Mouse (Mus musculus) adrenal gland (tissue): ENCODE measurements around the gene Apoh.

Experiments used
- intact Hi-C: fragments of 180-260 bp; cut with DNase I; formaldehyde crosslinking; loops from one replicate; pipeline ENCODE4 v1.15.1; 2025
- long read RNA-seq, 2 experiments: library from polyadenylated mRNA; unstranded; transcript quantifications; one replicate each; pipeline ENCODE4 v2.0.0; 2020; ENCODE audit warnings: borderline replicate concordance in 1 of 2; ENCODE audit not compliant: insufficient replicate concordance in 1 of 2

Gene Apoh
- long read RNA-seq, experiment 1: 0 reads
- long read RNA-seq, experiment 2: 0 reads

DNA sequence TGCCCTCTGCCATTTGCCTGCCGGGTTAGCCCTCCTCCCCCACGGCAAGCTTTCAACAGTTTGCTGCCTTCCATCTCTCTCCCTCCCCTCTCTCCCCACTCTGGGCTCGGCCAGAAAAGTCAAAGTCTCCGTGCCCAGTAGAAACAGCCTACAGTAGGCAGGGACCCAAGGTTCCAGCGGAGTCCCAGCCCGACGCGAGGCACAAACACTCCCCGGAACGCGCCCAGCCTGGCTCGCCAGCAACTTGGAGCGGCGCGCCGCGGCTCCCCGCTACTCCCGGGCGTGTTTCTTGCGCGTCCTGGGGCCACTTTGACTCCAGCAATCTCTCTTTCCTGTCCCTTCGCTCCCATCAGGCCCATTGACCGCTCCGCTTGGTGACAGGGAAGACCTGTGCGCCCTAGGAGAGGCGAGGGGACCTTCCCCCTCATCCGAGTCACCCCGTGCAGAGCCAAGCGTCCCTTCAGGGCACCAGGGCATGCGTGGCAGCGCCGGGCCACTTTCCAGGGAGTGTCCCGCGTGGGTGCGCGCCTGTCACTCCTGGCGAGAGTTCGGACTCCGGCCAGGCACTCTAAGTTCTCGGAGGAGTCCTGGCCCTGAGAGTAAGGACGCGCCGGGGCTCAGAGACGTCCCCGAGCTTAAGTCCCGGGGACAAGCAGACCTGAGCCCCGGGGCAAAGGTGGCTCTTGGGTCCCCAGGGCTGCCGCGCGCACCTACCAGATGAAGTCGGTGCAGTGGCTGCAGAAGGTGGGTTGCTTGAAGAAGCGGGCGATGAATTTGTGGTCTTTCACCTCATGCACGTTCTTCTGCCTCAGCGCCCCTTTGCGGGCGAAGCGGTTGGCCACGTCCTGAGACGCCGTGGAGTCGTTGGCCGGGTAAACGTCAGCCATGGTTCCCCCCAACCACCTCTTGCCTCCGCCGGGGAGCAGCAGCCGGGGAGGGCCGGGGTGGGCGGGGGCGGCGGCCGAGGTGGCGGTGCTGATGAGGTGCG is at the start of gene Apoh:
Gene Apoh, plus strand, starts transcription at position 574 of the 988 bp plus-strand sequence.
- intact Hi-C loops: no loop called here

DNA sequence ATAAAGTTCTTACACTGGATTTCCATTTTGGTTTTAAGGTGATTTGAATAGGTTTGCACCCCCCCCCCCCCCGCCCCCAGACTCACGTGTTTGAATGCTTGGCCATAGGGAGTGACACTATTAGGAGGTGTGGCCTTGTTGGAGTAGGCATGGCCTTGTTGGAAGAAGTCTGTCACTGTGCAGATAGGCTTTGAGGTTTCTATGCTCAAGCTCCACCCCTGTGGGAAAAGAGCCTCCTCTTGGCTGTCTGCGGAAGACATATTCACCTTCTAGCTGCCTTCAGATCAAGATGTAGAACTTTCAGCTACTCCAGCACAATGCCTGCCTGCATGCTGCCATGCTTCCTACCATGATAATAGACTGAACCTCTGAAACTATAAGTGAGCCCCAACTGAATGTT is 49.3 kb upstream of the Apoh start:
- intact Hi-C loops: no loop called here

DNA sequence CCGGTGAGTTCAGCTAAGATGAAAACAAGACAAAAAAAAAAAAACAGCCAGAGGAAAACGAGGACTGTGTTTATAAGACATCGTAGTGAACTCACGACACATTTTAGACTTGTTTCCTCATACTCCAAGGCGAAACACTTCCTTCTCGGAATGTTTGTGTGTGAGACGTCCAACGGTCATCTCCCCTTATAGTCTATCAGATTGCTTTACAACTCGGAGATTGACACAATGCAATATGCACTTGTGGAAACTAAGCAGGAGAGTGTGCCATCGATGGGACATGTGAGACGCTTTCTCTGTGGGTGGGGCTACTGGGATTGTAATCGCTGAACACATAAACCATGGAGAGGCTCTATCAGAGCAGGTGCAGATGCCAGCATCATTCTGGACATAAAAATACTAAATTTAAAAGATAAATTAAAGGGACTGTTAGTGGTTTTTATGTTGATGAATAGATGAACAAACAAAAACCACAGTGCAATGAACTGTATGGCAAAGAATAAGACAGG is 48.8 kb upstream of the Apoh start:
- intact Hi-C loops: no loop called here

DNA sequence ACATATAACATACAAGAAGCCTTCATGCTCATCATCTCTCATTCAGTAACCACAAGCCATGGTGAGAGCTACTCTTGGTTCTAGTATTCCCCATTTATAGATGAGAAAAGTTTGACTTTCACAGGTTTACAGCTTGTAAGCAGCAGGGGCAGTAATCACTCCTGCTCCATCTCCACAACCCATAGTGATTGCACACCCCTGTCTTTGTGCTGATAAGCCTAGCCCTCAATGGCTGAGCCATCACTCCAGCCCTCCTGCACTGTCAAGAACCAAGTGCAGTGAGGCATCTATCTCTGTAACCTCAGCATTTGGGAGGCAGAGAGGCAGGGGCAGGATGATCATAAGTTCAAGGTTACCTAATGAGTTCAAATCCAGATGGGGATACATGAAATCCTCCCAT is 47.8 kb upstream of the Apoh start:
- intact Hi-C loops: no loop called here

DNA sequence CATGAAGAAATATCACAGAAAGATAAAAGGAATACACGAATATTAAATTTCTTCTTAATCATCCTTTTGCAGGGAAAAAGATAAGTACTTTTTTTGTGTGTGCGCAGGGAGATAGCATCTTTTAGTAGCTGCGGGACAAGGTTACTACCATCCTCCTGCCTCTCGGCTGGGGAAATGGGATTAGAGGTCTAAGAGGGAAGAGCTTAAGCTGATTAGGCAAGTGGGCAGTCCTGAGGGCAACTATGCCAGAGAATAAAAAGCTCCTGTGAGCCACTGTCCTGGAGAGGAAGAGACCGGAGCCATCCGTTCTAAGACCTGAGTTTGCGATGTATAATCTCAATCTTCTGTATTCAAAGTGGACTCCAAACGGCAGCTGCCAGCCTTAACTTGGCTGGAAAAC is 45.2 kb upstream of the Apoh start:
- intact Hi-C loops: no loop called here

DNA sequence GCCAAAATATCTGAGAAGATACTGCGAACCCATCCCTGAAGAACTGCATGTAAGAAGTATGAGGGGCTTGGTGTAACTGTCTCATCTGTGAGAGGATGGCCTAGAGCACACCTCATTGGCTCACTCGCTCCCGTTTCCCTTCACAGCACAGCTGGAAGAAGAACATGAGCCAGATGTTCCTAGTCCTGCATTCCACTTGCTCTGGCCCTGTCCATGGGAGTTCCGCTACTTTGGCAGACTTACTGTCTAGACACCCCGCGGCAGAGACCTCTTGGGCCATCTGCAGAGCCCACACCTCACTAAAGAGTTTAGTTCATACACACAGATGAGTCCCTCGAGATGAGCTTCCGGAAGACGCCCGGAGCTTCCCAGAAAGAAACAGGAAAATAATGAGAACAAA is 43.2 kb upstream of the Apoh start:
- intact Hi-C loops: no loop called here

DNA sequence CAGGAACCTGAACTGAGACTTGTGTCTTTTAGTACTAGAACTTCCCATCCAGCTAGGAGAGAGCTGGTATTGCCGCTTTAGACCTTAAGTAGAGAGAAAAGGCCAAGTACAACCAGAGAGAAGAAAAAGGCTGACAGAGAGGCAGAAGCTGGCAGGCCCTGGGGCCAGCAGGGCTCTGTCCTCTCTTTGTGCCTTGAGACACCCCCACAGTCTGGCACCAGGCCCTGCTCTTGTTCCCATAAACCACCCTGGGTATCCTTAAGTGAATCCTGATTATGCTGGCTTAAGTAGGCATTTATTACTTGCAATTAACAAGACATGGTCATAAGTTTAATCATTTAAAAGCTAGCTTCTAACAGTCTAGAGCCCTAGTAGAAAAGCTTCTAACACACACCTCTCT is 42.7 kb upstream of the Apoh start:
- intact Hi-C loops: no loop called here

DNA sequence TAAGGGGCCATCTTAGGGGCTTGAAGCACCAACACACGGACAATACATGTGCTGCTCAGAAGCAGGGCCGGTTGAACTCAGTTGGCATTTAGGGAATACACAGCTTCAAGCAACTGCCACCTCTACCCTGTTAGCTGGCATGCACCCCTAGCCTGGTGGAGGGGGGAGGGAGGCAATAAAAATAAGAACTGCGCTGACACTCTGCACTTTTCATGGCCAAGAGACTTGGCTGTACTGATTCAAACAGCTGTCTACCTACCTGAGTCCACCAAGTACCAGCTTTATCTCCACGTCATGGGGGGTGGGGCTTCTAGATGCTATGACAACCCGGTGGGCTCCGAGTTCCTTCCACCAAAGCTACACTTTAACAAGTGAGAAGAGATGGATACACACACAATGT is 42.1 kb upstream of the Apoh start:
- intact Hi-C loops: no loop called here

DNA sequence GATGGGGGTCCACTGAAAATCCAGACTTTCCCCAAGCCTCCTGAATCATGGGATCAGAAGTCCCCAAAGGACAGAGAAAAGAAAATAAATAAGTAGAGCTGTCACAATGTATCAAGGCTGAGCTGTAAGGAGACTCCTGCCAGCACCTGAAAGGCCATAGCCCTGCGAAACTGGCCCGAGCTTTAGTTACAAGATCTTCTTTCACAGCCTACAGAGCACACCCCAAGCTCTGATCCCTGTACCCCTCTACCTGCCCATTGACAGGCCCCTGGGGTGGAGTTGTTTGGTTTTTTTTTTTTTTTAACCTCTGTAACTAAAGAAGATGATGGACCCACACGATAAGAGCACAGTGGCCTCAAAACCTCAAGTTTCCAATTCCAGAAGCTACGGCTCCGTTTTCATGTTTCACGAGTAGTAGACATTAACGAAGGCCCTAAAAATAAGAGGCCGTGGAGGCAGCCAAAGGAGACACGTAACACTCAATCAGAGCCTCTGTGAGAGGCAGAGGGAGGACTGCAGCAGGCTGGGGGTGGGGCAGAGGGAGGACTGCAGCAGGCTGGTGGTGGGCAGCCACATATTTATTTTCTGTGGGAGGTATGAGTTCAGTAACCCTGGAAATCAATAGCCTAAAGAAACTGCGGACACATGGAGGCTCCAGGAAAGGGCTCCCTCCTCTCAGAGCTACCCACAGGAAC is 41.2 kb upstream of the Apoh start:
- intact Hi-C loops: no loop called here

DNA sequence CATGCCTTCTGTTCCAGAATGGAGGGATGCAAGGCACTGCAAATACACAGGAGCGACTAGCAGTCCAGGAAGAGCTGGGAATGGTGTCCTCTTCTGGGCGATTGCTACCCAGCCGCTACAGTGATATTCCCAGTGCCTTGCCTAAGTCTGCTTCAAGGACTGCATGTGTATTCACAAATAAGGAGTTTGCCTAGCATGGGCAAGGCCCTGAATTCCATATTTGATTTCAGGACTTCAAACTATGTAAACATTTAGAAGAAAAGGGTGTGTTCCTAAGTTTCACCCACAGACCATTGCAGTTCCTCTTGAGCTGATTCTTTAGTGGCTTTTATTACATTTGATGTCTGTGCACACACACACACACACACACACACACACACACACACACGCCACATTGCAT is 39.4 kb upstream of the Apoh start:
- intact Hi-C loops: no loop called here

DNA sequence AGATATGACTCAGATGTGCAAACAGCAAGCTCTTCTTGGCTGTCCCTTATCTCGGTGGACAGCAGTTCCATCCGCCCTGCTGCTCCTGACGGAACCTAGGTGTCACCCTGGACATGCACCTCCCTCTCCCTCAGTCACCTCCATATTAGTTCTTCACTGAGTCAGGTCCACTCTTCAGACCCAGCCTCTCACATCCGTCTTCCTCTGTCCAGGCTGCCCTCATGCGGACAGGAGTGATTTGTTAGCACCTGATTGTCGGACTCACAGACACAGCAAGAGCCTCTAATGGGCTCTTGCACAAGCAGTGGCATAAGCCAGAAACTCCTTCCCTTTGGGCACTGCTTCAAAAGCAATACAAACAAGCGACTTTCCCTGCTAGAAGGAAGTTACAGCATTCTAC is 35.9 kb upstream of the Apoh start:
- intact Hi-C loops: no loop called here

DNA sequence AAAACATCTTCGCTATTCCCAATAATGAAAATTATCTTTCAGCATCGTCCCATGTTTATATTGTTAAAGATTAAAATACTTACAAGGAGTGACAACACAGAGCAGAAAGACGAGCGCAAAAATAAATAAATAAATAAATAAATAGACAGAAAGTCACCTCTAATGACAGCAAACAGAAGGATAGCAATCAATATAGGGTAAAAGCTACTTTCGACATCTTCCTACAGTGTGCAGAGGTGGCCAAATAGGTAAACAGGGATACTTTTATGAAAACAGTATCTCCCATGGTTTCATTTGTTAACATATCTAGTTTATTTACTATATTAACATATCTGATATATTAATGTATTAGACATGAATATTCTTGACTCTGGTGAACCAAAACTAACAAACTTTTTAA is 34.9 kb upstream of the Apoh start:
- intact Hi-C loops: no loop called here

DNA sequence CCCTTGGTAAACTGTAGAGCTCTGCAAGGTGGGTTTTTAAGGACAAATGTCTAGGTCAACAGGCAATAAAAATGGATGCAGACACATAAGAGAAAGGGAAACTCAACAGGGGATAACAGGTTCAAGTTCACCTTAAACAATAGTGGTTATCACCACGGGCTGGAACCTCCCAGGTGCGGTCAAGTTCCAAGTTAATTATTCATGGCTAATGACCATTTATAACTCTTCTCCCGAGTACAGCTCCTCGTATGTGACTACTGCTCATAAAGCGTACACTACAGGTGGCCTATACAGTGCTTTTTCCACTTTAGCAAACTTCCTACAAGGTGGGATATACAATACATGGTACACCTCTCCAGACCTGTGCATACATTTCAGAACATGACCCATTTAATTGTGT is 33.4 kb upstream of the Apoh start:
- intact Hi-C loops: no loop called here

DNA sequence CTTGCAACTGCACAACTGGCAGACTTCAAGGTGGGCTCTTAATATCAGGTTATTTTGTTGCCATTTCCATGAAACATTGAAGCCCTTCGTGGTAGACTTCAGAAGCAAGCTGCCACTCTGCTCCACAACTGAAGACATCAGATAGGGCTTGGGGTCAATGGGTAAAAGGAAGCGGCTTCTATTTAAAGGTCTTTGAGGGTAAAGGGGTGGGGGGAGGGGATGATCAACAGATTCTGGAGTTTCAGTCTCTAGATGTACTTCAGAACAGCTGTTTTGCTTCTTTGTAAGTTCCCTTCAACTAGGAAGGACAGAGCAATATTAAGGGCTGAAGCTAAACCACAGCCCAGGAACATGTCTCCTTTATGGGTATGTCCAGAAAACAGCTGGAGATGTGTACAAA is 31.2 kb upstream of the Apoh start:
- intact Hi-C loops: no loop called here

DNA sequence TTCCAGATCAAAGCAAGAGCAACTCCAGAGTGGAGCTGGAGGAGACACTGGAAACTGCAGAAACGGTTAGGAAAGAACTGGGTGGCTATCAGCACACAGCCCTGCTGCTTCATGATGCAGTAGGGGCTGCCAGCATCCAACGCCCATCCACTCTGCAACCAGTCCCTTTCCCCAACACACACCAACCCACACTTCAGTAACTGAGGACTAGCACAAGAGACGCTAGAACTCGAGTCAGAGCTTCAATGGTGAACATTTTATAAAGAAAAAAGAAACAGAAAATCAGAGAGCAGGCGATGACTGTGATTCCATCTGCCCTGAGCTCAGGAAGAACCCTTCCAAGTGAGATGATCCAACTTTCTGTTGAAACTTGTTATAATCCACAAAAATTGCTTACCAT is 30.6 kb upstream of the Apoh start:
- intact Hi-C loops: no loop called here

DNA sequence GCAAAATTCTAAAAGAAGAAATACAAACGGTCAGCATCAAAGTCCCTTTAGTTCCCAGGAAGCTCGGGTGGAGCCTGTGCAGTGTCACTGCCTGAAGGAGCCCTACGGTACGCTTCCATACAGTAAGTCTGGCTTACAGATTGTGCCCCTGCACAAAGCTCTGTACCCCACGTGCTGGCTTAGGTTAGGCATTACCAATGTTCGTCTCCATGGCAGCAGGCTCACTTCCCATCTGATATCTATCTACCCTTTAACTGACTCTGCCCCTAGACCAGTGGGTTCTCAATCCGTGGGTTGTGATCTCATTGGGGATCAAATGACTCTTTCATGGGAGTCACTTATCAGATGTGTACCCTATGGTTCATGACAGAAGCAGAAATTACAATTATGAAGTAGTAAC is 27.4 kb upstream of the Apoh start:
- intact Hi-C loops: no loop called here

DNA sequence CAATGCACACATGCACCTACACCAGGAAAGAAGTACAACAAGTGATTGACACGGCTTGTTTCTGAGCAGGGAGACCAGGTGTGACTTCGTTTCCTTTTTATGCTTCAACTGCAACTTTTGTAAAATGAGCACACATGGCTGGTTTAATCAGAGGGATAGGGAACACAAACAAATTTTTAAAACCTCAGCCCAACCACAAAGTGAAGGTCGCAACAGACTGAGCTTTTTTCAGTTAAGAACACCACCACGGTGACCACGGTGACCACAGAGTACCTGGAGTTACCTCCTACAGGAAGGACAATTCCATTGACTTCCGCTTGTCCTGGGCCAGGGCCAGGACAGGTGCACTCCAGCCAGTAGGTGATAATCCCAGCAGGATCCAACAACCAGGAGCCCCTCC is 25.3 kb upstream of the Apoh start:
- intact Hi-C loops: no loop called here

DNA sequence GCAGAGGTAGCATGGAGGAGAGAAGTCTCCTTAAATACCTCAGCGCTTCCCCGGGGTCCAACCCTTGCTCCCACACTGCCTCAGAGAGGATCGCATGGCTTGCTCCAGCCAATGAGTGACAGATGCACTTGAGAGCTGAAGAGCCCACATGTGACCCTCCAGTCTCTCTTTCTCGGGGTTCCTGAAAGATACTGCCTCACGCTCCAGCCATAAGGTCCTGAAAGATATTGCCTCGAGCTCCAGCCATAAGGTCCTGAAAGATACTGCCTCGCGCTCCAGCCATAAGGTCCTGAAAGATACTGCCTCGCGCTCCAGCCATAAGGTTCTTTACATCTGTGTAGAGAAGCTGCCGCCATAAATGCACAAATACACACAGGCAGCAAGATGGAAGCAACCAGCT is 24.0 kb upstream of the Apoh start:
- intact Hi-C loops: no loop called here

DNA sequence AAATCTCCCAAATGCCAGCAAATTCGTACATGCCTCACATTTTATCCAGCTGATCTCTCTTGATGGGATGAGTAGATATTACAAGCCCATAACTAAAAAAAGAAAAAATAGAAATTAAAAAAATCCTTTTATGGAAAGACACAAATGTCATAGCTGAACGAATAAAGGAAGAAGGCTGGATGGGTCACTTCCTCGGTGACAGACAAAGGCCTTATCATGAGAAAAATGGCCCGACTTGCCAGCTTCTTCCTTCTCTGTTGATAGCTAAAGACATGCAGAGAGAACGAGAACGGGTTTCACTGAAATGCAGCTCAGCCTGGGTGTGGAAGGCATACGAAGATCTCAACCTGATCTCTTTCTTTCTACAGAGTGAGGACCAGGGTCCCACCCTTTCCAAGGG is 22.6 kb upstream of the Apoh start:
- intact Hi-C loops: no loop called here

DNA sequence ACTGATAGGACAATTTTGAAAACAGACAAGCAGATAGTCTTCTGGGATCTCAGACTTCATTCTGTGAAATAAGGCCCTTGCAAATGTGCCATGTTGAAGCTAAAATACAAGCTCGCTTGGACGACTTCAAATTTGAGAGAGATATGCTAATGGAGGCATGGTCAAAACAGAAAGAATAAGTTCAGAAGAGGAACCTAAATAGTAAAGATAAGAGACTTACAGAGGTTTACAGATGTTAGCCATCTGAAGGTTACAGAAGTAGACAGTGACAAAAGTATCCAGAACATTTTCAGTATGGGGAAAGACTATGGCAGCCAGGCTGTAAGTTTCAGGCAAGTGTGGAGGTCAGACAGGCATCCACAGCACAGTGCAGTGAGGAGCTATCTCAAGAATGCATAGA is 21.0 kb upstream of the Apoh start:
- intact Hi-C loops: no loop called here

DNA sequence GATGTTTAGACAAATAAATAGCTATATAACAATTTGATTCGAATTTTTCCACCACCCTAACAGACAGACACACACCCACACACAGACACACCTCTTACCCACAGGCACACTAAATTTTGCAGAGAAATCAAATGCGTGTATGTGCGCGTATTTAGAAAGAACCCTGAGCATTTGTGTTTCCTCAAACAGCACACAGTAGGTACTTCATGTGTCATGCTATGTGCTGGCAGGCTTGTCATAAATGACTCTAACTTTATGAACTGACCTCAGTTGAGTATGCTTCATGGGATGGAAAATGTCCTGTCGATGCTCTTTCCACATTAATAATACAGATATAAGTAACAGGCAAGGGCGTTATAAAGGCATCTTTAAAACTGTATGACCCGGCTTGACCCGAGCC is 17.2 kb upstream of the Apoh start:
- intact Hi-C loops: no loop called here

DNA sequence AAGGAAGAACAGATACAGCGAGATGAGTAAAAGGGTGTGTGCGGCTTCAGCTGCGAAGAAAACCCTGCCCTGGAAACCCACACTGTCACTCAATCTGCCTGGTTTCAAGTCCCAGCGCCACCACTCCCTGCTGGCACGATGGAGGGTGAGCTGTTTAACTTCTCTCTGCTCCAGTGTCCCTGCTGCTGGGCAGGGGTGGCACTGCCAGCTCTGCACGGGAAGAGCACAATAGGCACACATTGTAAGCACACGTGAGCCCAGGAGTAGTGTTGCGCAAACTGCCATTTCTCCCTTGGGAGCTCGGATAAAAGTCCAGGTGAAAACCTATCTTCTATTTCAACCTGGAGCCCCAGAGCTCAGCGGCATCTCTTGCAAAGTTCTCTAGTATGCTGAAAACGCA is 12.3 kb upstream of the Apoh start:
- intact Hi-C loops: no loop called here

DNA sequence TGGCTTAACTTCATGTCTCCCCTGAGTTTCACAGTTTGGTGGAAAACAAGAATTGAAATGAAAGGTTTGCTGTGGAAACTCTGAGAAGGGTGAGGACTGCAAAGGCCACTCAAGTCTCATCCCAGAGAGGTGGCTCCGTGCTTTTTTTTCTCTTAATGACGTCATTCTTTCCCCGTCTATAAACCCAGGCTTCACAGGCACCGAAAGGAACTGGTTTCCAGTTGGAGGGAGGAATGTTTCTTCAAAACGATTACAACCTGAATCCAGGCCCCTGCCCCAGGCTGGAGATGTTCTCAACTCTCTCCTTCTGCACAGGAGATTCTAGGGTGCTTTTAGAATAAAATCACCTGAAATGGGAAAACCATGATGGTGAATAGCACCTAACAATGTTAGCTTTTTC is 10.1 kb upstream of the Apoh start:
- intact Hi-C loops: no loop called here
